Mouse (Mus musculus) c-Kit-positive CD71-negative TER-119-negative erythroid progenitor cells, embryonic 14.5 days (primary cell): ENCODE data around the gene Spin2d.
"Not testable (repeated sequence)": the region's sequence is repeated elsewhere in the genome, so short reads cannot be mapped to it uniquely, and the experiment has no call there.

ENCODE experiments used
- DNase-seq: peaks from one replicate; pipeline ENCODE4 v3.0.0-alpha.2; 2013; ENCODE audit warnings: low read depth

Gene Spin2d

GRCm38 (mm10) chrX:73176889-73177288 lies at the start of gene Spin2d:
Gene Spin2d, minus strand, starts transcription at chrX:73176989.
- not testable (repeated sequence) for DNase-seq

GRCm38 (mm10) chrX:73225365-73225764 lies 48.6 kb upstream of the Spin2d start:
- no peak for DNase-seq

GRCm38 (mm10) chrX:73213819-73214564 lies 37.2 kb upstream of the Spin2d start, which contains the start of gene Xlr4b:
Gene Xlr4b, plus strand, starts transcription at chrX:73214333.
- not testable (repeated sequence) for DNase-seq

GRCm38 (mm10) chrX:73191934-73192333 lies 15.1 kb upstream of the Spin2d start, which contains the start of gene Xlr3b:
Gene Xlr3b, plus strand, starts transcription at chrX:73192207.
- not testable (repeated sequence) for DNase-seq

GRCm38 (mm10) chrX:73149350-73149749 lies 27.4 kb downstream of the Spin2d start, which contains the start of gene DXBay18:
Gene DXBay18, minus strand, starts transcription at chrX:73149450.
- not testable (repeated sequence) for DNase-seq

GRCm38 (mm10) chrX:73148496-73148895 lies 28.3 kb downstream of the Spin2d start, which contains the start of gene Xlr5b:
Gene Xlr5b, plus strand, starts transcription at chrX:73148796.
- DNase-seq: not testable (repeated sequence)

GRCm38 (mm10) chrX:73143218-73143618 lies 33.6 kb downstream of the Spin2d start:
- not testable (repeated sequence) for DNase-seq
